Mouse (Mus musculus): ENCODE results near the gene Ebf1.
"Not testable (repeated sequence)": the region's sequence is repeated elsewhere in the genome, so short reads cannot be mapped to it uniquely, and the experiment has no call there.

Gene Ebf1

DNA sequence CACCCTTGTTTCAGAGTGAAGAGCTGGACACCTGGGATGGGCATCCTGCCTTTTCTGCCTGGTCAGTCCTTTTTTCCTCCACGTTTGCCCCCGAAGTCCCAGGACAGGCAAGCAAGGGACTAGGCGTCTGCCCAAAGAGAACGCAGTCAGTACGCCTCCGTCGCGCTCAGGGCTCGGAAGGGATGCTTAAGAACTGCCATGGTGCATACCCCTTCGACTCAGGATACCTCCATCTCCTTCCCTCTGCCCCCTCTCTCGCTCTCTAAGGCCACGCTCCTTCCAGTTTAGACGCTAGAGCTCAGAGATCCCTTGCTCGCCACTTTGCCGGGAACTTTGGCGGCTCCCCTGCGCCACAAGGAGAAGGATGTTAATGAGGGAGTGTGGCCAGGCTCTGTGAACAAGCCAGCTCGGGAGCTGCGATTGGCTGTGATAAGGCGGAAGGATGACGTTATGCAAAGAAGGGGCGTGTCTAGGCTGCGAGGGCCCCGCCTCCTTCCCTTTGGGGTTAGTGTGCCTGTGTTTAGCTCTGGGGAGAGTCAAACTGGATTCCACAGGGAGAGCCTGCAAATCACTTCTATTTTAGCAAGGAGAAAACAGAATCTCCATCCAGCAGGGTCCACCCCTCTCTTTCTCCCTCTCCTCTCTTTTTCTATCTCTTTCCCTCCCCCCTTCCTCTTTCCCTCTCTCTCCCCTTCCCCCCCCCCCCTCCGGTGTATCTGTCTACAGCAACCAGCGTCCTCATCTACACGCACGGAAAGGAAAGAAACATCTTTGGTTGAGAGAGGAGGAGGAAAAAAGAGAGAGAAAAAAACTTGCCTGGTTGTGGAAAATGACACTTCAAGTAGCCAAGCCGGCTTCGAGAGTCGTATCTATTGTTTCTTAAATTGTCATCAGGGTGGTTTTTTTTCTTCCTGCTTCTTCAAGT, at the start of gene Ebf1:
Gene Ebf1 (plus strand): TSS at position 530 of the 925 bp plus-strand sequence.
- peak; percentile 91 to 93 for DNase-seq

DNA sequence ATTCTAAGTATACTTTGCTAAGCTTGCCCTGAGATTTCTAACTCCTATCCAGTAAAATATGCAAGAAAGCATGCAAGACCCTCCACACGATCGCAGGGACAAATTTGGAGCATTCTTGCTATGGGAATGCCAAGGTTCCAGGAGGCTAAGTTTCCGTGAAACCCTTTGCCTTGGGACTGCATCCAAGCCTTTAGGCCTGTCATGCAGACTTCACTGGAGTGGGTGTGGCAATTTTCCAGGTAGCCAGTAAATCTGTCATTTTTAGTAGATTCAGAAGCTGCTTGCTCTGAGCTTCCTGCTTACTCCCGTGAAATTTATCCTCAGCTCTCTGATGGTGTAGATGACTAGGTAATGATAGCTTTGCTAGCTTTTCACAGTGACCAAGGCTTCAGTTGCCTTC, 46.8 kb upstream of the Ebf1 start:
- not testable (repeated sequence) for DNase-seq

DNA sequence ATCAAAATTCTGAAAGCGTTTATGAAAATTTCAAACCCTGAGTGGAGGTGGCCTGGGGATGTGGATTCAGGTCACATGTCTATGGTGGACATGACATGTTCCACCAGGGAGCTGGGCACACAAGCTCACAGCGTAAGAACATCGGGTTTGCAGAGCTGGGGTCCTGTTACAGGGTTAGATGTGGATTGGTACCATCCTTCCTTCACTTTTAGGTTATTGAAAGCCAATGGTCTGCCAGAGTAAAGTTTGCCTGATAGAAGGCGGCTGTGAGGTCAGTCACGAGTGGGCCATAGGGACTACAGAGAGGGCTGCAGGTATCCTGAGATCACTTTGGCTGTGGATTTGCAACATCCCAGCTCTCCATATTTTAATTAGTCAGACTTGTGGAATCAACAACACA, 44.3 kb upstream of the Ebf1 start:
- DNase-seq = no peak

DNA sequence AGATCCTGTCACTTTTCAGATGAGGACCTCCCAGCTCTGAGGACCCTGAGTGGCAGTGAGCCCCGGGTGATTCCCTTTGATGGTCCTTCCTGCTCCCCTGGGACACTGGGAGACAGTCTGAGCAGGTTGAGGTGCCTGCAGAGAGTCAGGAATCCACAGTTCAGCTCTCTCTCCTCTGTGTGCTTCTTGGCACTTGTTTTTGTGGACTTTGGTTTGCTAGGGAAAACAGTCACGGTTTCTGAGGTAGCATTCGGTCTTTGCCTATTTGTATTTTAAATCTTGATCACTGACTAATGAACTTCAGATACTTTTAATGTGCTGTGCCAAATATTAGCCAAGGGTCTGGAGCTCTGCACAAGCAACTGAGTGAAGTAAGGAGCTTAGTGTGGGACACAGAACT, 43.7 kb upstream of the Ebf1 start:
- peak in 1 of 2 experiments; percentile 31 for DNase-seq

DNA sequence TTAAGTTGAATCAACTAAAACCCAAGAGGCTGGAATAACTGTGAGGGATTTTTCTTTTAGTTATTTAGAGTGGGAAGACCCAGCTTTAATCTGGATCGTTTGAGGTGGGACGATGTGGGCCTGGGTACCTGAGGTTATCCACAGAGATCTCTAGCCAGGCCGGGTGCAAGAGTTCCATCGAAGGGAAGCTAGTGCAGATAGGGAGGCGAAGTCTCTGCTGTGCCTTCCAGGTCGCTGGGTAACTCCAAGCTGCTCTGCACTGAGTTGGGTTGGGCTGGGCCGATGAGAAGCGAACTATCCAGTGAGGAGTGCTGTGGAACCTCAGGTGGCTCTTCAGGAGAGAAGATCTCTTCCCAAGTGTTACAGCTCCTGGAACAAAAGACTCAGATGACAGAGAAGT, 42.7 kb upstream of the Ebf1 start:
- DNase-seq = no peak

DNA sequence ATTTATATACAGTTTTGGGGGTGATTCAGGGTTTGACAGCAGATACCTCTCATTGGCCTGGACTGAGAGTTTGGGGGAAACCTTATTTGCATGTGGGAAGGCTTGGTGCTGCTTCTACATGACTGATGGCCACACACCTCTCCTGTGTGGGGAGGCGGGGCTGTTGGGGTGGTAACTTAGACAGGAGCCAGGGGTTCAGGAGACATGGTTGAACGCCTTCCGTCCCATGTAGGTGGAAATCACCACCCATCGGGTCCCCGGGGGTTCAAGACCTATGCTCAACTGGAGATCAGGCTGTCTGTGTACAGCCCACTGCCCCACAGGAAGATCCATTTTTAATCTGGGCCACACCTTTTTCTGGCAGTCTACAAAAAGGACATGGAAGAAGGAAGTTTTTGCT, 42.3 kb upstream of the Ebf1 start:
- no peak for DNase-seq

DNA sequence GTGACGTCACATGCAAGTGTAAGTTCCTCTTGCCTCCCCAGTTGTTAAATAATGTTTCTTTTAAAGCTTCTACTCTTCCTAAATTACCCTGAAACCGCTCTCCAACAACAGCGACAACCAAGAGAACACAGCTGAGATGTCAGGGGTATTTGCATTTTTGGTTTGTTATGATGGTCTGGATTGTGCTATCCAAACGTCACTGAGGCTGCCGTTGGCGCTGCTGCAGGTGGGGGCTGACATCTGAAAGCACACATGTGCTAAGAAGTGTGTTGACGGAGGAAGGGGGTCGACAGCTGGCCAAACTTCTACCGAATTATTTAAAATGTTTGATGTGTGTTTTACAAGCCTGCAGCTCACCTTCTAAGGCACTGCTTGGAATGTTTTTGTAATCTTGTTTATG, 39.2 kb upstream of the Ebf1 start:
- DNase-seq = no peak

DNA sequence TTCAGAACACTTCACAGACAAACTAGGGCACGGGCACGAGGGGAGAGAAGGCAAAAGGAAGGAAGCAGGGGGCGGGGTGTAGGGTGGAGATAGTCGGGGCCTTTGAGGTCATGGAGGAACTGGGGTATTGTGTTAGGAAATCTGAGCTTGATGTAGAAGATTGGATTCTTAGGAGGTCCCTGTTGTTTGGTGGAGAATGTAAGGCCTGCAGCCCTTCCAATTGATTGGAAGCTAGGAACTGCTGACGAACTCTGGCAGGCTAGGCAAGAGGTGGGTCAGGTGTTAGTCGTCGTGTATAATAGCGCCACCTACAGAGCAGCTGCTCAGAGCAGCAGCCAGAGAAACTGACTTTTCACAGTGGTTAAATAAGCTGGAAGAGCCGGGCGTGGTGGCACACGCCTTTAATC, 35.8 kb upstream of the Ebf1 start:
- DNase-seq = peak; percentile 75 to 76

DNA sequence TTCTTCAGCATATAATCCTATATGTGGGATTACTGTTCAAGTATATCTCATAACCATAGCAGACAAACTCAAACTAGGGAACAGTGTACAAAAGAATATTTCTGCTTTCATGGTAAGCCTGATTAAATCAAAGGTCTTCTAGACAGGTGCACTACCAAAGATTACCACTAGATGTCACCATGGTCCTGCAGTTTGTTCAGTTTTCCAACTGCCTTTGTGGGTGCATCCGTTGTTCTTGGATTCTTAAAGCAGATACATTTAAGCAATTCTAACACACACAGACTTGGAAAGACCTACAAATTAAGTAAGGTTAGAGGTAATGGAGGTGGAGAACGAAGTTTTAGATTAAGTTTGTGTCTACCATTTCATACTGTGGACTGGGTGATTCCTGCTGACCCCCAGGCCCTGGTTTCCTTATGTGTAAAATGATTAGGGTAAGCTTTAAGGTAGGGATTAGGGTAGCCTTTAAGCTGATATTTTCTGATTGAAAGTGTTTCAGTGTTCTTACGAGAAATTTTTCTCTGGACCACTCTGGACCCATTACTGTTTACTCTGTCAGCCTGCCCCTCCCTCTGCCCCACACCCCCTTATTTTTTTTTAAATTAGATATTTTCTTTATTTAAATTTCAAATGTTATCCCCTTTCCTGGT, 30.9 kb upstream of the Ebf1 start:
- peak in 1 of 2 experiments; percentile 81 for DNase-seq

DNA sequence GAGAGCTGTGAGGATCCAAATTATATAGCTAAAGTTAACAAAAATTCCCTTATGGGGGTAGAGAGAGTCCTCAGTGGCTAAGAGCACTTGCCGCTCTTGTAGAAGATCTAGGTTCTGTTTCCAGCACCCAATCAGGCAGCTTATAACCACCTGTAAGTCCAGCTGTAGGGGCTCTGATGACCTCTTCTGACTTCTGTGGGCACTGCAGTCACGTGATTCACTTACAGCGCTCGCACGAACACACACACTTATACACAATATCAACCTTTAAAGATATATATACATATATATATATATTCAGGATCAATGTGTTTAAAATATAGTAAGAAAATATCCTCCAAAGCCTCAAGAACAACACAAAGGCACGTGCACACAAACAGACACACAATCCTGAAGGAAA, 24.1 kb upstream of the Ebf1 start:
- DNase-seq = no peak

DNA sequence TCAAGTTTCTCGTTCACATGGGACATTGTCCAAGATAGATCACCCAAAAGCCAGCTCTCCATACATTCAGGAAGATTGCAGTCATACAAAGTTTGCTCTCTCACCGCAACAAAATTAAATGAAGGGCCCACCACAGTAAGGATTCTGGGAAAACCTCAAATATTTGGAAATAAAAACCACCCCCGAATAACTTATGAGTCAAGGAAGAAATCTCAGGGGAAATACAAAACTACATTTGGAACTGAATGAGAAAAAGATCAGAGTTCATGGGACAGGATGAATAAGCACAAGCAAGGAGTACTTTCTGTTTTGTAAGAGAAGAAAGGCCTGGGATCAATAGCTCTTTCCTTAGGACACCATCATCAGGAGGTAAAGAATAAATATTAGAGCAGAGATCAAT, 22.3 kb upstream of the Ebf1 start:
- DNase-seq = no peak

DNA sequence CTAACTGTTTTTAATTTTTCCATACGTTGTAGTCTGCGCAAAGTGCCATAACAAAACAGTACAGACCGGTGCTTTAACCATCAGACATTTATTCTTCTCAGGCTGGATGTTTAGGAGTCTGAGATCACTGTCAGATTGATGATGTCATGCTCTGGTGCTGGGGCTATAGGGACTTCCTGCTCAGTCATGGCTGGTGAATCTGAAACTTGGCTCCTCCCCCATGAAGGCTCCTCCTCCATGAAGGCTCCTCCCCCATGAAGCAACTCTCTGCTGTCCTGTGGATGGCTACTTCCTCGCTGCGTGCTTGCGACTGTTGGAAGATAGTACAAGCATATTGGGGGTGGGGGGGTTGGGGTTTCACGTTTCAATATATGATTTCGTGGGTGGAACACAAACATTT, 10.2 kb upstream of the Ebf1 start:
- no peak for DNase-seq

DNA sequence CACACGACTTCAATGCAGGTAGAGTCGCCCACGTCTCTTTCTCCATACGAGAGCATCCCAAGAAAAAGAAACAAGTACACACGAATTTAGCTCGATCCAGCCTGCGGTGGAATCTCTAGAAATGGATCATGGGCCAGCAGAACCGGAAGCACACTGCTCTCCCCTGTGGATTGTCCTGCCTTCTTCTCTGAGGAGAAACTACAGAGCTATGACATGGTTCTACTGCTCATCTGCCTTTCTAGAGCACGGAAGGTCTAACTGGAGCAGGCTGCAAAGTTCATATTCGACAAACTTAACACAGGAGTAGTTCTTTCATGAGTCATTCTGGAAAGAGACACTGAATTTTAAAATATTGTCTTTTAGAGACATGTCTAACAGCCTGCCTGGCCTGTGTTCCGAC, 8.5 kb upstream of the Ebf1 start:
- no peak for DNase-seq

DNA sequence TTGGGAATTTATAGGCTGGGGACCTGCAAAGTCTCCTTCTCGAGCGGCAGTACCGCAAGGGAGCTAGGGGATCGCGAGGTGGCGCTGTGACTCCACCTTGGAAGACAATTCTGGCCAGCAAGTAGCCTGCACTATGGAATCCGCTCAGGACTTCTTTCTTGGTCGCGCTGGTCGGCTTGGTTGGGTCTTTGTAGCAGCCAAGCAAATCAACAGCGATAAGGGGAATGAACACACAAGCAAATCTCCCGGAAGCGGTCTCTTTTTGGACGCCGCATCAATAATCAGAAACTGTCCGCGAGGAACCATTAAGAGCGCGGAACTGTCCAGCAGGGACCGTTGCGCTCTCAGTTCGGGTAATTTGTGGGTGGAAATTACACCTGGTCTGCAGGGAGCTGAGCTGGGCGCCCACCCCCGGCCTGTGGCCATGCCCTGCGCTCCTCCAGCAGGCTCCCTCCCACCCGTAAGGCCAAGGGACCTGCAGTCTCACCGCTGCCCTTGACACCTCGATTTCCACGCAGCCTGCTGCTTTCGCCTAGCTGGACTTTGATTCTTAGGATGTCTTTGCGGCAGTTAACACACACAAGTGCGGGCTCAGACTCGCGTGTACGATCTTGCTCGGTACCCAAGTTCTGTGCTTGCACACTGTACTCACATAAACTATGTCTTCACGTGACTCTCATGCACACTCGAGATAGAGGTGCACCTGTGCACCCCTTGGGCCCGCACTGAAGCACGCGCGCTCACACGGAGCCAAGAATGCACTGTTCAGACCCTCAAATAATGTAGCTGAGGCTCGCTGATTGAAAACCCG, 5.9 kb upstream of the Ebf1 start:
- DNase-seq = peak; percentile 90 to 93

DNA sequence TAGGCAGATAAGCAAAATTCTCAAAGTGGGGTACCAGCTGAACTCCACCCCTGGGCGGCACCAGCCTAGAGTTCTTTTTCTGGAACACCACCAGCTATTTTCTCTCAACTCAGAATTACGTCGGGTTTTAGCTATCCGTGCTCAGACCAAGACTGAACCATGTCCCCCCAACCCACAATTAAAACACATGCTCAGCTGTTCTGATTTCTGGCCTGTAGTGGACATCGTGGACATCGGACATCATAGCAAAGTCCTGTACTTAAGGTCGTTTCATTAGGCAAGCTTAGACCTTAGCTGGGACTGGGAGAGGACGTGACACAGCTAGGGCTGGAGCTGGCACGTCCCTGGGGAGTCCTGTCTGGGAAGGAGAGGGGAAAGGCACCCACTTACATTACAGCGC, 5.0 kb upstream of the Ebf1 start:
- no peak for DNase-seq

DNA sequence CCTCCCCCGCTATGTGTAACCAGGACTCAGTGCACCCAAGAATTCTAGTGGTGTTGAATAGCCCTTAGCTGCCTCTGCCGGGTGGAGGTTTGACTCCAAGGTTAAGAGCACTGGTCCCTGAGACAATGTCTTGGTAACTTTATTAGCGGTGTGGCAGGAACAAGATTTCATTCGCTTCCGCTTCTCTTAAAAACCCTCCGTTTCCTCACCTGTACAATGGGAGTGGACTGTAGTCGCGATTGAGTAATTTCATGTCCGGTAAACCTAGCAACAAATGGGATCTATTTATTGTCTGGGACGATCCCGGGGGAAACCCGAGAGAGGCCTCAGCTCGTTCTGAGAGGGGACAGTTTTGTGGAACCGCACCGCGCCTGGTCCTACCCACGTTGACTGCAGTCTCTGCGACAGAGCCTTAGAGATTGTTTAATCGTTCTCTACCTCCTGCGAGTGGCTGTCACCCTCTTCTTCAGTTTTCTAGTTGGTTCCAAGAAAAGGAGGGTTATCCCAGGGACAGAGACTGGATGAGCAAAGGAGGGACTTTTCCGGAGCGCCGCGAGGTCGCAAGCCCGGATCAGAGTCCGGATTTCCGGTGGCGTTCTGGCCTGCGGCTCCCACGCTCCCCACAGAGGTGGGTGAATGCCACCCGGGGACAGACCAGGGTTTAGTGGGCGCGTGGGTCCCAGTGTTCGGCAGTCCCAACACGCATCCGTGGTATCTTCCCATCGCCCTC, 4.3 kb upstream of the Ebf1 start:
- peak; percentile 52 to 62 for DNase-seq

DNA sequence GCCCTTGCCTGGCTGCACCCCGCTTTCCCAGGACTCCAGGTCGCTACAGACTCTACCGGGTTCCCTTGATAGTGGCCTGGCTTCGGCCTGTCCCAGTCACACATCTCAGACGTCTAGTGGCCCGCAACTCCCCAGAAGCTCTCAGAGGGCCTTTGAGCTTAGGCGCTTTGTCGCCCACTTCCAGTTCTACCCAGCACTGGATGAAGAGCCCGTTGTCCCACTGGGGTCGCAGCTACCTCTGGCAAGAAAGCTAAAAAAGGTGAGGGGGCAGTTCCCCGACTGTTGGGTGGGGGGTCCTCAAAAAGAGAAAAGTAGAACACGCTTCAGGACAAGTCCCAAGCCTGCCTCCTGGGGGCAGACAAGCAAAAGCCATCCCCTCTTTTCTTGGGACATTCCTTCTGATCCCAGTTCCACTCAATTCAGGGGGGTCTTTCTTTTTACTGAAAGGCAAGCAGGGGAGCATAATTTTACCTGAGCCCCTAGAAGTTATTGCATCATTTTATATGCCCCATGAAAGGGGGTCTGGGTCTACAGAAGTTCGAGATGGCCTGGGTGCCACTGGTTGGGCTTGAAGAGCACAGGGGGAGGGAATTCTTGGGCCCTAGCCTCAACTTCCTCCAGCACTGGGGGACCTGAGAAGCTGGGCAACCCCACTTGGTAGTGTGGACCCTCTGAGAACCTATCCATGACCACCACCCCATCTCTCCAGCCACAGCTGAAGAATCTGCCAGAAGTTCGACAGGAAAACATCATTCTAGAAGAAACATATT, 3.5 kb upstream of the Ebf1 start:
- DNase-seq = peak; percentile 8 to 38

DNA sequence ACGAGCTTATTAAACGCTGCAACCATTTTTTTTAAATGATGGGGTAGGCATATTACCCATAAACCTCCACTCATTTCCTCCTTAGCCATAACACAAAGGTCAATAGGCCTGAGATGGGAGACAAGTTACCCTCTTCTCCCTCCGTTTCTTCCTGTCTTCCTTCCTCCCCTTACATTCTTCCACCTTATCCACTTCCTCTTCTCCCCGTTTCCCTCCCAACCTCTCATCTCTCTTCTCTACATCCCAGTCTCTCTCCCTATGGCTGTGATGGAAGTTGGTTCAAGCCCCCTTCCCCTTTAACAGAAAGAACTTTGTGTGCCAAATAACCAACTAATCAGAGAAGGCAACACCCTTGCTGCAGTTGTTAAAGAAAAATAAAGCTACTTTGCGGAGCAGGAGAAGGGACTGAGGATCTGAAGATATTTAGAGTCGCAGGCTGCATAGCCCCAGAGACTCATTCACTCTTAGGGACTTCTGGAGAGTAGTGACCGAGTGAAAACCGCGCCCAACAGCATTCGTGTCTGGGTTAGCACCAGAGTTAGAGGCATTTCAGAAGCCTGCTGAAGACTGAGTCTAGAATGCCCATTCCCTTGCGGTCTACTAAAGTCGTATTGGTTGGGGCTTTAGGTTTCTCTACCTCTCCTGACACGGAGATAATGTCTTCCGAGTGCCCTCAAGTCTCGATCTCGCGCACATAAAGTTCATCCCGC, 884 bp upstream of the Ebf1 start:
- no peak for DNase-seq

DNA sequence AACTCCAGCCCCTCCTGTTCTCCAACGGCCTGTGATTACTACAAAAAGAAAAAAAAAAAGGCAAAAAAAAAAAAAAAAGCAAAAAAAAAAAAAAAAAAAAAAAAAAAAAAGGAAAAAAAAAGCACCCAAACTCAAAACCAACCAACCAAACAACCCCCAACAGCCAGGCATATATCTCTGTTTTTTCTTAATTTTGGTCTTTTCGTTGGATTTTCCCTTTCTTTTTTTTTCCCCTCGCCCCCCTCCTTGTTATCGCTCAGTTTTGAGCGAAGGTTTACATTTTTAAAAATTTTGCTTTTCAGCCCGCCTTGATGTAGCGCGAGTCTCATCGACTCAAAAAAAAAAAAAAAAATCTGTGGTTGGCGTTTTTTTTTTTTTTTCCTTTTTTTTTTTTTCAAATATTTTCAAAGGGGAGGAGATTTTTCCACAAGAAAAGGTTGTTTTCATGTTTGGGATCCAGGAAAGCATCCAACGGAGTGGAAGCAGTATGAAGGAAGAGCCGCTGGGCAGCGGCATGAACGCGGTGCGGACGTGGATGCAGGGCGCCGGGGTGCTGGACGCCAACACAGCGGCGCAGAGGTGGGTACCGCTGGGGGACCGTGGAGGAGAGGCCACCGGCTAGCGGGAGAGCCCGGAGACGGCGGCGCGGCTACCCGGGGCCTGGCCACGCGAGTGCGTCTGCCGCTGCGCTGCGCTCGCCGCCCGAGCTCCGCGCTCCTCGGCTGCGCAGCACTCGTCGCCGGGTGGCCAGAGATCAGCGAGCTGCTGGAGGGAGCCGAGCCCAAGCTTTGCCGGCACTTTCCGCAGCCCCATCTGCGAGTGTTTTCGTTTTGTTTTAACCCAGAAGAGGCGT, 843 bp downstream of the Ebf1 start:
- peak; percentile 33 to 53 for DNase-seq

All from kidney, postnatal 25 days (tissue).